Mouse (Mus musculus): ENCODE measurements around the gene Atp23.

Atp23 gene

GRCm38 (mm10) chr10:126900821-126901487 is at the start of gene Atp23:
Gene Atp23, minus strand, starts transcription at chr10:126901355.
- peak; percentile 95 for DNase-seq

GRCm38 (mm10) chr10:126950572-126950971 is 49.4 kb upstream of the Atp23 start:
- no peak for DNase-seq

- no peak for DNase-seq
Measured at GRCm38 (mm10) chr10:126949824-126950223, 48.7 kb upstream of the Atp23 start.

- no peak for DNase-seq
Measured at GRCm38 (mm10) chr10:126945531-126945930, 44.4 kb upstream of the Atp23 start.

- no peak for DNase-seq
Measured at GRCm38 (mm10) chr10:126940949-126941348, 39.8 kb upstream of the Atp23 start.

DNA sequence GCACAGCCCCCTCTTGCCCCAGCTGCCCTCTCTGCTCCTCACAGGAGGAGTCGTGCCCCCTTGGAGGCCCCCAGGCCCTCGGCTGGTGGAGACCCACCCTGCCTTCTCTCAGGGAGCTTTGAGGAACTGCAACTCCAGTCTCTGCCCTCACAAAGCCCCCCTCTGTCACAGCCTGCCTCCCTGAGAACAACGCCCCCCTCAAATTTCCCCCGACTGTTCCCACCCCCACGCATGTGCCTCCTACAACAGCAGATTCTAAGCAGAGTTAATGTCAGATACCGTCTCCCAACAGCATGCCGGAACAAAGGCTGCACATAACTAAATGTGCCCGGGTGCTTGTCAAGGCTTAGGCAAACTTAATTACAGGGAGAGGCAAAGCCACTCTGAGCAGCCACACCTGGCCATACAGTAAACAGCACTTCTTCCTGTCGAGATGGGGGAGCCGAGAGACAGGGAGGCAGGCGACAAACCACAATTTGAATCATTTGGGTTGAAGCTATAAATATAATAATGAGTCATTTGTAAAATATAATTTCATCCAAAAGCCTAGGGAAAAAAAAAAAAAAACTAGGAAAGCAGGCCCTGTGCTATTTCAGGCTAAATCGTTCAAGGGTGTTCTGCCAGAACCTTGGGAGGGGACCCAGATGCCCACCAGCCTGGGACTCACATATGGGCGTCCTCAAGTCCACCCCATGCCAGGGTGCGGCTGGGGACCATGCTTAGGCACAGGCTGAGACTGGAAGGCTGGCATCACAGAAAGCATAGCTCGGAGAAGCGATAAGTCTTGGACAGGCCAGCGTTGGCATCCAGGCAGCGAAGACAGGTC is 34.6 kb upstream of the Atp23 start:
- DNase-seq, result no peak

DNA sequence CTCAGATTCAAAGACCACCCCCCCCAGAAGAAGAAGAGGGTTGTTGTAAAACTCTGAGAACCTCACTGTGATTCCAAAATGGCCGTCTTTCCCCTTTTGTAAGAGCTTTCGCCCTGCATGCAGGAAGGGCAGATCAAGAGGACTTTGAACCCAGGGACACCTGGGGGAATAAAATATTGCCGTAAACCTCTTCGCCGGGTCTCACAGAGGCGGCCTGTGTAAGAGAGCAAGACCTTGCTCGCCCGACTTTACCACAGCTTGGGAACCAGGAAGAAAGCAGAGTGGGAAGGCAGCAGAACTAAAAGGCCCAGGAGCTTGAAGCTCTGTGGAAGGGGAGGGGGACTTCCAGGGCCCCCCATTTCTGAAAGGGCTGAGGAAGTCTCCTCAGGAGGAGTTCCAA is 34.0 kb upstream of the Atp23 start:
- no peak for DNase-seq

DNA sequence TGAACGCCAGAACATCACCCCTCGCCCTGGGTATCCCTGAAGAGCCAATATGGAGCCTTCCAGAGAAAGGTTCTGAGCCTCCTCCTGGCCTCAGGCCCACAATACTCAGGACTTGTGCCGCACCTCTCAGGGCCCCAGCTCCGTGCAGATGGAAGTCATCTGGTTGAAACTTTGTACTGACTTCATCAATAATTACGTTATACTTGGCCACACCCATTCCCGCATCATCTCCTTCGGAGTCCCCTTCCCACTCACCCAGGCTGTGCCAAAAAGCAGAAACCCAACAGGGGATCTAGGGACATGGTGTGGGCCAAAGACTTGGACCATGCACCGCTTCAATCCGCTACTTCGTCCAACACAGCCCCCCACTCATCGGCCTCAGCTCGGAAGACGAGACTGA is 33.4 kb upstream of the Atp23 start:
- DNase-seq, result no peak

- no peak for DNase-seq
Measured at GRCm38 (mm10) chr10:126931760-126932139, 30.6 kb upstream of the Atp23 start.

- peak; percentile 64 for DNase-seq
Measured at GRCm38 (mm10) chr10:126931123-126931759, 30.1 kb upstream of the Atp23 start.

DNA sequence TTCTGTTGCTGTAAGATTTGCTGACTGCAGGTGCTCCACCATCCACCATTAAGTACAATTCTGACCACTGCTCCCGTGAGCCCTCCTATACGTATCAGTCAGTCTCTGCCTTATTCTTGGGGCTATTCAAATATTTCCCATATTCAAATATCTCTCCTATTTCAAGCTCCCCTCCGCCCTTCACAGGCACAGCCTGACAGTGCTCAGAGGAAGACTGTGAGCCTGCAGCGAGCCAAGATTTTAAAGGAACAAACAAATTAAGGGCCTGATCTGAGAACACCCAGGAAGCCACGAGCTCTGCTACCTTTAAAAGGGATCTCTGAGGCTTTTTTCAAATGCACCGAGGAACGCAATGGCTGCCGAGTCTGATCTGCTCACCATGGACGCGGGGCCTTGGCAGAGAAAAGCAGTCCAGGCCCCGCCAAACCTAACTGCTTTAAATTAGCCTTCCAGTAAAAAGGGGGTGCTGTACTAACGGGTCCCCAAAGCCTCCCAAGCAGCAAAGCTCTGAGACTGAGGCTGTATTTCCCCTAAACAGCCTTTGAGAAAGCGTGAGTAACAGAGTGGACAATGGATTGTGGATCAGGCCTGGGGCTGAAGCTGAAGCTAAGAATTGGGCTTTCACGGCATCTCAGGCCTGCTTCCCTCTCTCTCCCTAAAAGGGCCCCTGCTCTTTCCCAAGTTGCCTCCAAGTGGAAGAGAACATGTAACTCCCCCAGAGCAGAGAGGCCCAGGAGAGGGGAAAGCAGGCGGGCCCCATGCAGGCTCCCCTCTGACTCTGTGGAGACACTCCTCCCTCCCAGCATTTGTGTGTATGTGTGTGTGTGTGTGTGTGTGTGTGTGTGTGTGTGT is 29.3 kb upstream of the Atp23 start:
- peak; percentile 74 for DNase-seq

DNA sequence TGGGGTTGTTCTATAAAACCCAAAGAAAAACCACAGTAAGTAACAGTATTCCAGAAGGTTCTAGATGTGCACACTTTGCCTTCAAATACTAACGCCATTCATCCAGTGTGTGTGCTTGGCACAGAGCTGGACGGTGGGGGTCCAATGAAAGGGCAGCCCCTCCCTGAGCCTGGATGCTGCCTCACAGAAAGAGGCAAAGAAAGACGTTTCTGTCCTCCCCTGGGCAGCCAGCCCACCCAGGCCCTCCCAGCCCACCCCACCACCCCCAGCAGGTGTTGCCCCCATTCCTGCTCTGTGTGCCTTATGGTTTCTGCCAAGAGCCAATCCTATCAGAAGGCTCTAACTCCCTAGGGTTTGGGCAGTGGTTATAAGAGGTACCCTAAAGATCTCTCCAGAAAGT is 28.4 kb upstream of the Atp23 start:
- DNase-seq, result no peak

DNA sequence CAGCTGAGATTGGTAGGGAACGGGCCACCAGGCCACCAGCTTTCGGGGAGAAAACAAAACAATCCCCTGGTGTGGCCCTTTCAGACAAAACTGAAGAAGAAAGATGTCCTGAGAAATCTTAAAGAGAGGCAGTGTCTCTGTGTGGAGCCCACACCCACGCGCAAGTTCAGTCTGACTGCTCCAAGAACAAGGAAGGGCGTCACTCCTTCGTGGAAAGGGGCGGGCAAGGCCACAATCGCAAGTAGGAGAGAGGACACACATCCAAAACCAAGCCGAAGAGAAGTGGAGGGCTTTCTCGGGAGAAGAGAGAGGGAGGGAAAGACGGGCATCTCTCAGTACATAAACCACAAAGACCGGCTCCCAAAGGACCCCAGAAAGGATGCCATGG is 27.7 kb upstream of the Atp23 start:
- no peak for DNase-seq

DNA sequence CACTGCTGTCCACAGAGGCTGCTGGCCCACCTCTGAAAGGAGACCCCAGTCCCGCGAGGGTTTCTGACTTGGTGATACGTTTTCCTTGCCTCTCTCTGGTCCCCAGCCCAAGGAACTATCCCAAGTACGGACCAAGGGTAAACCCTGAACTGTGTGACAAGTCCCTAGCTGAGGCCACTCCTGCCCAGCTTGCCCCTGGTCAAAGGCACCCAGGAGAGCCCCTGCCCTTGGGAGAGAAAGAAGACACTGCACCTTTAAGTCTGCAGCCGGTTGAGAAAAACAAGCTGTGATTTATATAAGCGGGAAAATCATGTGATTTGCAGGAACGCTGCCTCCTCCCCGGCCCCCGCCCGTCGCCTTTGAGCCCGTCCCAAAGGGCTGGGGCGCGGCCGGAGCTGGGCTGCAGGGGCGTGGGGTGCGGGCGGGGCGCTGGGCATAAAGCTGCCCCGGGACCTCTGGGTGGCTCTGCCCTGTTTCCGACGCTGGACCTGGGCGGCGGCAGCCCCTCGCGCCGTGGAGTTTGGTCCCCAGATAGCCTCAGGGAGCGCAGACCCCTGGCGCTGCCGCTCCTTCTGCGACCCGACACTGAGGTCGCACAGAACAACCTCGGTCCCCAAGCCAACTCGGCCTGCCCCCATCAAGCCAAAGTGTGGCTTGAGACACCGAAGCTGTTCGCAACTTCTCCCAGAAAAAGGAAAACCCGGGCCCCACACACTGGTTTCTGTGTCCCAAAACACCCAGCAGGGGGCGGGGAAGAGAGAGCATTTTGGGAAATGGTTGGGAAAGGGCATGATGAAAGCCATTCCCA is 27.1 kb upstream of the Atp23 start:
- peak; percentile 96 for DNase-seq

DNA sequence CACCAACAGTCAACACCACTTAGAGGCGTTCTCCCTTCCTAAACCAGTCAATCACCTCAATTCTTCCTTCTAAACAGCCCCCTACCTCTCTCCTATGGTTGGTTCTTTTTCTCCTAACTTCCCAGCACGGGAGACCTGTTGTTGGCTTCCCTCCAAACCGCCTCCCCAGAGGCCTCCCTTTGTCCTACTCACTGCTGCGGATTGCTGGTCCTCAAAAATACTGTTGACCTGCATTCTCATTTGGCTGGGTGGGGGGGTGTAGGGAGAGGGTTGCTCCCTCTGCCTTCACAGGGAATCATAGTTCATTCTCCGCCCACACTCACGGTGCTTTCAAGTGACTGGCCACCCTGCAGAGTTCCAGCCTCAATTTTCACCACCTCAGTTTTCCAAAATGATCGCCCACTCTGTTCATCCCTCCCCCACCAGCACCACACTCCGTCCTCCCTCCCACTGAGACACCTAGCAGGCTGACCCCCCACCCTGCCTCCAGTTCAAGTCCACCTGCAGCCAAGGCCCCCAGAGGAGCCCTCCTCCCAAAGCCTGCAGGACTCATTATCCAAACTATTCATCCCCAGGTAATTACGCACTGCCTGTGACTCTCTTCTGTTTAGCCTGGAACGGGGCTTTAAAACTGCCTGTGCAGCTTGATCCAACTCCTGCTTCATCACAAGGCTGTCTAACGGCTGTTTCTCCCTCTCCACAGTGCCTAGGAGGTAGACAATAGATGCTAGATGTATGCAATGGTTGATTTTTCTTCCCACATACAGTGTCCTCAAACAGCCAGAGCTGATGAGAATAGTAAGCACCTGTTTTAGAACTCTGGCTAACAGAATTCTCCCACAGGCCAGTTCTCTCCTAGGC is 26.2 kb upstream of the Atp23 start:
- DNase-seq, result peak; percentile 45

GRCm38 (mm10) chr10:126925391-126925790 is 24.2 kb upstream of the Atp23 start:
- no peak for DNase-seq

GRCm38 (mm10) chr10:126924087-126924486 is 22.9 kb upstream of the Atp23 start:
- DNase-seq, result no peak

- DNase-seq, result no peak
Measured at GRCm38 (mm10) chr10:126920220-126920619, 19.1 kb upstream of the Atp23 start.

DNA sequence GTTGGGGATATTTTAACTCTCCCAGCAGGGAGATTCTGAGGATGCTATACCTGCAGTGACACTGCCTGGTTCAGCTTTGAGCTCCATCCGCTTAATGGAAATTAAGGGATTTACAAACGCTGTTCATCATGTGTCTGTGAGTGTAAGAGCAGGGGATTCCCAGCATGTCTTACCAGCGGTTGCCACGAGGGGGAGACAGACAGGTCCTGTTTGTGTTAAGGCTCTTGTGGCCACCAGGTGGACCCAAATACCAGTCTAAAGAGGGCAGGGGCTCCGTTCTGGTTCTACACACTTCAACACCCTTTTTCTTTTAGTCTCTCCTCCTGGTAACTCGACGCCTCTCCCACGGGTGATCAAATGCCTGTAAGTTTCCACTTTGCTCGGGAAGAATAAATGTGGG is 17.9 kb upstream of the Atp23 start:
- DNase-seq, result peak; percentile 93

GRCm38 (mm10) chr10:126914288-126914687 is 13.1 kb upstream of the Atp23 start:
- DNase-seq, result no peak

DNA sequence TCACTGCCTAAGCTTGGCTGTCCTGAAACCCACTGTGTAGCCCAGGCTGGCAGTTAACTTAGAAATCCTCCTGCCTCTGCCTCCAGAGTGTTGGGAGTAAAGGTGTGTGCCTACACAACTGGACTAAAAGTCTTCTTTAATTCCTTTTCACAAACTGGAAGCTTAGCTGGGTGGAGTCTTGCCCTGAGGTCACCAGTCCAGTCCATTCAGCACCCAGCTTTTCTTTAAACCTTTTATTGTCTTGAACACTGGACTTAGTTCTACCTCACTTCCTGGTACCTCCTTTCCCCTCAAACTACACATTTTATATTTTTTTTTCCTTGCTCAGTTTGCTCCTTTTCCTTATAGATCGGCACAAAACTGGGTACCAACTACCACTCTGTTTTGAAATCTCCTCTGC is 10.3 kb upstream of the Atp23 start:
- DNase-seq, result no peak

Data from lung, postnatal 10 days (tissue).